Mouse (Mus musculus) ovary, adult 18-20 months (tissue): ENCODE measurements around the gene Rpl24.
"Not testable (repeated sequence)": the region's sequence is repeated elsewhere in the genome, so short reads cannot be mapped to it uniquely, and the experiment has no call there.

ENCODE experiments used
- DNase-seq: peaks from one replicate; pipeline ENCODE4 v3.0.0; 2022; ENCODE audit warnings: low spot score, mixed read lengths

Gene Rpl24

GRCm38 (mm10) chr16:55966212-55966871 is at the start of gene Rpl24:
Gene Rpl24, plus strand, starts transcription at chr16:55966275.
- DNase-seq, result peak; percentile 90

- DNase-seq, result no peak
These were observed 44.0 kb upstream of the Rpl24 start for GRCm38 (mm10) chr16:55922079-55922478.

- DNase-seq, result no peak
These were observed 42.1 kb upstream of the Rpl24 start for GRCm38 (mm10) chr16:55924010-55924409.

- DNase-seq, result peak; percentile 9
These were observed 32.3 kb upstream of the Rpl24 start for GRCm38 (mm10) chr16:55933681-55934343.

GRCm38 (mm10) chr16:55934453-55935037 is 31.5 kb upstream of the Rpl24 start, which contains the start of gene Cep97:
Gene Cep97, minus strand, starts transcription at chr16:55934855.
- DNase-seq, result peak; percentile 87

GRCm38 (mm10) chr16:55938761-55939160 is 27.3 kb upstream of the Rpl24 start:
- DNase-seq, result no peak

- no peak for DNase-seq
These were observed 26.4 kb upstream of the Rpl24 start for GRCm38 (mm10) chr16:55939703-55940102.

DNA sequence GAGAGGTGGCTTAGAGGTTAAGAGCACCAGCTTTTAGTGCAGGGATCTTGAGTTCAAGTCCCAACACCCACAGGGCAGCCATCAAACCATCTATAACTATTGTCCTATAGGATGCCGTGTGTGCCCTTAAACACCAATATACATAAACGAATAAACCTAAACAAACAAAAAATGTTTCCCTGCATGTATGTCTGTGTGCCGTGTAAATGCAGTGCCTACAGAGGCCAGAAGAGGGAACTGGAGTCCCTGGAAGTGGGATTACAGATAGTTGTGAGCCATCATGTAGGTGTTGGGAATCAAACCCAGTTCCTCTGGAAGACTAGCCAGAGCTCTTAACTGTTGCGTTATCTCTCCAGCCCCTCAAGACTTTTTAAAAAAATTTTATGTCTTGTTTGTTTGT is 25.3 kb upstream of the Rpl24 start:
- DNase-seq, result no peak

DNA sequence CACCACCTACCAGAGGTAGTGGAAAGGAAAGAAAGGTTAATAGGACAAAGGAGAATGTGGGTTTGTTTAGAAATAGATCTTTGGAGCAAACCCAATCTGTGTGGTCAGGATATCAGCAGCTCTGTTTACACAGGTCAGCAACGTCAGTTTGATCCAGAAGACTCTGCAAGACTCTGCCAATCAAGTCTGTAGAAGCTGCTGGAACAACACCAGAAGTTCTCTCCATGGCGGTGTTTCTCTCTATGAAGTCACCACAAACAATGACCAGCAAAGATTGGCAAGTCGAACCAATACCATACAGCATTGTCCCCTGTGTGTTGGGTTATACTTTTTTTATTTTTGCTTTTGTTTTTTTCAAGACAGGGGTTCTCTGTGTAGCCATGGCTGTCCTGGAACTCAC is 18.8 kb upstream of the Rpl24 start:
- no peak for DNase-seq

- DNase-seq, result not testable (repeated sequence)
These were observed 18.1 kb upstream of the Rpl24 start for GRCm38 (mm10) chr16:55947876-55948410.

DNA sequence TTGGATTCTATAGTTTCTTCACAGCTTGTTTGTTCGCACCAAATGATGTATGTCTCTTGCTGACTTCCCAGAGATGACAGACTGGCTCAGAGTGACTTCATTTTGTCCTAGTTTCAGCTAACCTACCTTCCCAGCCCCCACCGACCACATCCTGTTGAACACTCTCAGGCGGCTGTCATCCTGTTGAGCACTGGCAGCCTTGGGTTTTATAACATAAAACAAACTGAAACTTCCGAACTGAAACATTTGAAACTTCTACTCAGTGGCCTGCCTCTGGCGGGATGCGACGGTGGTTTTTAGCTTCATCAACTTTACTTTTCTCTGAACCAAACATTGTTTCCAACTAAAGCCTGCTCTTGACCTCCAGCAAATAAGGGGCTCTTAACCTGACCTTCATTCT is 17.1 kb upstream of the Rpl24 start:
- DNase-seq, result no peak

GRCm38 (mm10) chr16:55950462-55950861 is 15.6 kb upstream of the Rpl24 start:
- DNase-seq, result no peak

GRCm38 (mm10) chr16:55950946-55951678 is 15.0 kb upstream of the Rpl24 start:
- peak; percentile 20 for DNase-seq

GRCm38 (mm10) chr16:55951679-55952327 is 14.3 kb upstream of the Rpl24 start:
- no peak for DNase-seq

GRCm38 (mm10) chr16:55952771-55953170 is 13.3 kb upstream of the Rpl24 start:
- DNase-seq, result no peak

DNA sequence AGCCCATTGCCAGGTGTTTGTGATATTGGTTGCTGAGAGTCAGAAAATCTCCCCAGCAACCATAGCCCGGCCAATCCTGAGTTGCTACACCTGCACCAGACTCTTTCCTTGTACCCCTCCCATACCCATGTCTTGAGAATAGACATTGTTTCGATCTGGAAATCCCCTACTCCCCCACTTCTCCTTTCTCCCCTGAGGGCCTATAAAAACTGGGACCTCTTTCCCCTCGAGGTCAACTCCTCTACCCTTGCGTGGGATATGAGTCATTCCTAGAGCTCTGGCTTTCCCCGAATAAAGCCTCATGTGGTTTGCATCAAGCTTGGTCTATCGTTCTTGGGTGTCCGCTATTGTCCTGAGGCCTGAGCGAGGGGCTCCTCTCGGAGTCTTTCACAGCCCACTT is 11.9 kb upstream of the Rpl24 start:
- not testable (repeated sequence) for DNase-seq

DNA sequence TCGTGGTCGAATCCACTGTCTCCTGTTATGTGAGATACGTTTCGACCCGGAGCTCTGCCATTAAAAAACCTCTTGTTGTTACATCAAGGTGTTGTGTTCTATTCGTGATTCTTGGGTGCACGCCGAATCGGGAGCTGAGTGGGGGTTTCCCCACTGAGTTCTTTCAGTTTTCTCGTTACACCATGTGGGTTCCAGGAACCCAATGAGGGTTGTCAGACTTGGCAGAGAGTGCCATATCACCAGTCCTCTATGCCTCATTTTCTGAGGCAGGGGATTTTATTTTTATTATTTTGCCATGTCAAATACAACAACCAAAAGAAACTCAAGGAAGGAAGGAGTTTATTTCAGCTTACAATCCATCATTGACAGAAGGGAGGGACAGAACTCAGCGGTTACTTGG is 3.0 kb upstream of the Rpl24 start:
- not testable (repeated sequence) for DNase-seq

GRCm38 (mm10) chr16:55964126-55964949 is 1.7 kb upstream of the Rpl24 start:
- DNase-seq, result no peak

DNA sequence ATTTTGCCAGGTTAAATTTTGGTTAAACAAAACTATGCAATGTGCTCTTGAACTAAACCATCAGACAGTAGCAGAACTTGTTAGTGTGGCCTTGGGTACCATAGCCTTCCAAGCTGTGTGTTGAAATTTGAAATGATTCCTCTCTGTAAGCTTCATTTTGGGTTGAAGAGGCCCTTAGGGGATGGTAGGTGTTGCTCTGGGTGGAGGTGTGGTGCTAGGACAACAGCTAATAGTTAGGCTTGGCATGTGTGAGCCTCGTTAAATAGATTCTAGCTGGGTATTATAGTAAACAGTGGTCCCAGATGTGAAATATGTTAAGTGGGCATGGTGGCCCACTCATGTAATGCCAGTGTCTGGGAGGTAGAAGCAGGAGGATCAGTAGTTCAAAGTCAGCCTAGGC is 1.1 kb downstream of the Rpl24 start:
- no peak for DNase-seq

DNA sequence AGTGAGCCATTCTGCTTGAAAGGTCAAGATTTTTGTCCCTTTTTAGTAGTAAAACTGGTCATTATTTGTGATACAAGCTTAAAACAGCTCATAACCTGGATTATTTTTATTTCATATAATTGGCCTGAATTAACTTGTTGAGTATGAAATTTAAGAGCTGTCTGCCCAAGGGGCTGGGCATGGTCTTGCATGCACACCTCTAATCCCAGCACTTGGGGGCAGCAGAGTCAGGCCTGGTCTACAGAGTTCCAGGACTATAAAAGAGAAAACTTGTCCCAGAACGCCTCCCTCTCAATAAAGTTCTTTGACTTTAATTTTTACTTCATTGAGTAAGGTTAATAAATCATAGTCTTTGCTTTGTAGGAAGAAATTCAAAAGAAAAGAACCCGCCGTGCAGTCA is 3.1 kb downstream of the Rpl24 start:
- no peak for DNase-seq

DNA sequence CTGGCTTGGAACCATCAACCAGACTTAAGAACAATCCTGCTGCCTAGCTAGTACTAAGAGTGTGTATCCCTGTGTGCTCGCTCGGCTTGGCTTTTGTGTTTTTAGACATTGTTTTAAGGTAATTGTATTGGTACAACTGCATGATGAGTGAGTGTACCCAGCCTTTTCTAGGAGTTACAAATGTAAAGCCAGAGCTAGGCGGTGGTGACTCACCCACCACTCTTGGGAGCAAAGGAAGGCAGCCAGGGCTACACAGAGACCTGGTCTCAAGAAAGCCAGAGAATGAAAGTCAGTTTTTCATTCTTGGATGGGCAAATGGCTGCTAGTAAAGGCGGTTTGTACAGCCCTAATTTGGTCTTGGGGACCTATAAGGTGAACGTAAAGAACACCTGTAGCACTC is 4.3 kb downstream of the Rpl24 start:
- no peak for DNase-seq
